Mouse (Mus musculus) liver, embryonic 16.5 days (tissue): ENCODE measurements around the gene Anapc7. TPM values are rescaled to one million over a fixed set of nuclear protein-coding genes. Genes with fewer than 3 reads are reported as not detected.

Experiments used
- ATAC-seq: fragments of 200-750 bp; cut with Nextera tagmentation; 2 replicates; pipeline ENCODE4 v1.8.0; 2017; ENCODE audit warnings: low read depth, mild to moderate bottlenecking, moderate number of reproducible peaks, moderate library complexity
- H3K27ac ChIP-seq: fragments of 300-500 bp; sonication (generic); 2 replicates; pipeline ENCODE4 v1.5.1; 2014; ENCODE audit warnings: mild to moderate bottlenecking, low read length
- H3K27me3 ChIP-seq: fragments of 300-500 bp; sonication (generic); 2 replicates; pipeline ENCODE4 v1.6.1; 2014; ENCODE audit warnings: low read depth, low read length, mixed read lengths; ENCODE audit not compliant: control insufficient read depth, insufficient read depth
- H3K36me3 ChIP-seq: fragments of 300-500 bp; sonication (generic); 2 replicates; pipeline ENCODE4 v1.6.1; 2014; ENCODE audit warnings: mild to moderate bottlenecking; ENCODE audit not compliant: control insufficient read depth, insufficient read depth
- H3K4me1 ChIP-seq: fragments of 300-500 bp; sonication (generic); 2 replicates; pipeline ENCODE4 v1.6.1; 2014; ENCODE audit warnings: low read depth, low read length, mixed read lengths; ENCODE audit not compliant: control insufficient read depth
- H3K4me2 ChIP-seq: fragments of 300-500 bp; sonication (generic); 2 replicates; pipeline ENCODE4 v1.6.1; 2014; ENCODE audit warnings: low read depth, low read length, mixed read lengths
- H3K4me3 ChIP-seq: fragments of 300-500 bp; sonication (generic); 2 replicates; pipeline ENCODE4 v1.5.1; 2014; ENCODE audit warnings: low read depth, mild to moderate bottlenecking, low read length
- H3K9ac ChIP-seq: fragments of 300-500 bp; sonication (generic); 2 replicates; pipeline ENCODE4 v1.6.1; 2014; ENCODE audit warnings: low read depth, low read length
- H3K9me3 ChIP-seq: fragments of 300-500 bp; sonication (generic); replicated peaks from 2 replicates; pipeline ENCODE4 v1.6.1; 2016; ENCODE audit warnings: low read length; ENCODE audit not compliant: control insufficient read depth
- WGBS: fragments of 180-500 bp; shearing (Covaris S2); extraction: QIAGEN DNeasy Blood & Tissue Kit; methylation state at CpG from one replicate; pipeline ENCODE4 v1.1.7; 2014; ENCODE audit not compliant: insufficient replicate concordance; 5-methylcytosine and 5-hydroxymethylcytosine counted together
- polyA plus RNA-seq: library from polyadenylated mRNA; unstranded; fragments of >200 nt; fragmentation: Nextera tagmentation; extraction: Ambion mirVana; gene quantifications from 2 replicates; pipeline ENCODE4 v1.2.1, GENCODE M21; 2015

Gene Anapc7
- polyA plus RNA-seq, 1 experiment from 2014 or later, result 14.9 TPM

DNA sequence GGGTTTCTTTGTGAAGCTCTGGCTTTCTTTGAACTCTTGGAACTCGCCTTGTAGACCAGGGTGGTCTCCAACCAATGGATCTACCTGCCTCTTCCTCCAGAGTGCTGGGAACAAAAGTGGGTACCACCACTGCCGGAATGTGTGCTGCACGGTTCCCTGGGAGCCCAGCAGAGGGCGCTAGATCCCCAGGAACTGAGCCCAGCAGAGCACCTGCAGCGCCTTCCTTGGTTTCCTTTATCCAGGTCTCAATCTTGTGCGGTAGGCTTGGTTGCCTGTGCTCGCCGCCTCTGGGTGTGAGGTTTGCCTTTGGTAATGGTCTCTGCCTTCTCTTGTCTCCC, 20.2 kb upstream of the Anapc7 start:
- no peak for ATAC-seq
- no peak overlapping the region for H3K4me2 ChIP-seq
- H3K4me1 ChIP-seq, result no peaks in the 10 kb centered on the region
- no peak overlapping the region for H3K4me3 ChIP-seq
- H3K9ac ChIP-seq, result no peak overlapping the region
- no peaks in the 10 kb centered on the region for H3K27me3 ChIP-seq
- no peak overlapping the region for H3K27ac ChIP-seq
- peaks cover 38% of the 10 kb centered on the region for H3K36me3 ChIP-seq
- H3K9me3 ChIP-seq, result no peaks in the 10 kb centered on the region
- 33% methylated on average over 8 of the region's 8 CpGs for WGBS

DNA sequence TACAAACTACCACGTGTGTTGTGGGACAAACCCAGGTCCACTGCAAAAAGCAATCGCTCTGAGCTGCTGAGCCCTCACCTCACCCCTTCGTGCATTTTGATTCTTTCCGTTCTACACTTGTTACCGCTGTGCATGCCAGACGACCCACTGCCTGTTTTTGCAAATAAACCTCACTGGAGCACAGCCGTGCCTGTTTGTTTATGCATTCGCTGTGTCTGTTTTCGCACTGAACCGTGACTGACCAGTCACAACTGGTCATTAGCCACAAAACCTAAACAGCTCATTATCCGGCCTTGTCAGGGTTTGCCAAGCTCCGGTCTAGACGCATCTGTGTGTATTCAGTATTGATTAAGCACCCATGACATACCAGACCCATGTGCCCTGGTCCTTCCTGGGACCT, 19.3 kb upstream of the Anapc7 start:
- peaks cover 41% of the 10 kb centered on the region for H3K36me3 ChIP-seq
- H3K4me1 ChIP-seq, result no peaks in the 10 kb centered on the region
- H3K4me3 ChIP-seq, result no peak overlapping the region
- no peak overlapping the region for H3K4me2 ChIP-seq
- H3K27ac ChIP-seq, result no peak overlapping the region
- no peaks in the 10 kb centered on the region for H3K27me3 ChIP-seq
- H3K9ac ChIP-seq, result no peak overlapping the region
- H3K9me3 ChIP-seq, result no peaks in the 10 kb centered on the region
- no peak for ATAC-seq
- 83% methylated on average over 13 of the region's 13 CpGs for WGBS

DNA sequence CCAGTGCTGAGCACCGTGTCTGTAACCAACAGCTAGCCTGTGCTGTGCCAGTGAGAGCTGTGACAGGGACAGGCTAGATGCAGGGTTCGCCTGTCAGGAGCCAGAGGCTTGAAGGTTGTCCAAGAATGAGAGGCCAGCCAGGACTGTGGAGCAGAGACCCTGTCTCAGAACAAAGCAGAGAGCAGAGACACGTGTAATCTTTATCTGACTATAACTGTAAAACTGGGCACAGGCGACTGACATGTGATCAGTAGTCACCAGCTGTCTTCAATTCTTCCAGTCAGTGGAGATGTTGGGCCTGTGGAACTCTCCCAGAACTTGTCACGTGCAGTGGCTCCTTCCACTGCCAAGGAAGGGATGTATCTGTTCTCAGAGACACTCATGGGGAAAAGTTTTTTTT, 18.7 kb upstream of the Anapc7 start:
- ATAC-seq, result no peak
- Histone ChIP-seq H3K9ac (no peak overlapping the region), H3K27ac (no peak overlapping the region), H3K9me3 (no peaks in the 10 kb centered on the region), H3K4me2 (no peak overlapping the region), H3K36me3 (peaks cover 41% of the 10 kb centered on the region), H3K27me3 (no peaks in the 10 kb centered on the region), H3K4me3 (no peak overlapping the region), H3K4me1 (no peaks in the 10 kb centered on the region)
- WGBS, result 69% methylated on average over 5 of the region's 5 CpGs

DNA sequence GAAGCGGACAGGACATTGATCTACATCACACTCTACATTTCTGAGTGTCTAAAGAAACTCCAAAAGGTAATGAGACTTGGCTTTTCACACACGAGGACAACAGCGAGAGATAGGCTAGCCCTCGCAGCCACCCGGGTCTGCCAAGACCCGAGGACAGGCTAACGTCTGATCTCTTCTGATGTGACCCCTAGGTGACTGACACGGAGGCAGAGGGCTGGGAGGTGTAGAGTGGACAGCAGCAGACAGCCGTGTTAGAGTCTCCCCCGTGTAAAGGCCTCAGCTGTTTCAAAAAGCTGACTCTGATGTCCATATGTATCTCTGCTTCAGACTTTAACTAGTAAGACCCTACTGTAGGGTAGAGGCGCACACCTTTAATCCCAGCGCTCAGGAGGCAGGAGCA, 18.1 kb upstream of the Anapc7 start:
- H3K4me3 ChIP-seq, result no peak overlapping the region
- no peak overlapping the region for H3K4me2 ChIP-seq
- no peak overlapping the region for H3K27ac ChIP-seq
- H3K27me3 ChIP-seq, result no peaks in the 10 kb centered on the region
- ATAC-seq, result no peak
- H3K36me3 ChIP-seq, result peaks cover 41% of the 10 kb centered on the region
- no peak overlapping the region for H3K9ac ChIP-seq
- no peaks in the 10 kb centered on the region for H3K9me3 ChIP-seq
- H3K4me1 ChIP-seq, result no peaks in the 10 kb centered on the region
- WGBS, result 90% methylated on average over 12 of the region's 12 CpGs

DNA sequence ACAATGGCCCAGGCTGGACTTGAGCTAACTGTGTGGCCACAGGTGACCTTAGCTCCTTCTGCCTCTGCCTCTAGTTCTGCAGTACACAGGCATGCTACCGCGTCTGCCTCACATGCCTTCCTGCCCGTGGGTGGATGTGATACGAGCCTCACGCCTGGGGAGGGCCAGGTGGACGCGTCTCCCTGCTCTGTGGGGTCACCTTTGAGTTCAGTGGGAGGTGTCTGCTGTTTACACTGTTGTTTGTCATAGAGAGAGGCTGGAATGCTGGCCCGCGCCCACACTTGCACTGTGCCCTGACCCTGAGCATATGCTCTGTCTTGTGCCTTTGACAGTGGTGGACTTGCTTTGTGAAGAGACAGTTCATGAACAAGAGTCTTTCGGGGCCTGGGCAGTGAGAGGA, 16.0 kb upstream of the Anapc7 start:
- Histone ChIP-seq H3K36me3 (peaks cover 36% of the 10 kb centered on the region), H3K4me1 (no peaks in the 10 kb centered on the region), H3K4me3 (no peak overlapping the region), H3K27me3 (no peaks in the 10 kb centered on the region), H3K9me3 (no peaks in the 10 kb centered on the region; the same call in 1 of the 2 replicates), H3K9ac (no peak overlapping the region), H3K27ac (no peak overlapping the region), H3K4me2 (no peak overlapping the region)
- peak; percentile 74 for ATAC-seq
- 78% methylated on average over 10 of the region's 10 CpGs for WGBS

DNA sequence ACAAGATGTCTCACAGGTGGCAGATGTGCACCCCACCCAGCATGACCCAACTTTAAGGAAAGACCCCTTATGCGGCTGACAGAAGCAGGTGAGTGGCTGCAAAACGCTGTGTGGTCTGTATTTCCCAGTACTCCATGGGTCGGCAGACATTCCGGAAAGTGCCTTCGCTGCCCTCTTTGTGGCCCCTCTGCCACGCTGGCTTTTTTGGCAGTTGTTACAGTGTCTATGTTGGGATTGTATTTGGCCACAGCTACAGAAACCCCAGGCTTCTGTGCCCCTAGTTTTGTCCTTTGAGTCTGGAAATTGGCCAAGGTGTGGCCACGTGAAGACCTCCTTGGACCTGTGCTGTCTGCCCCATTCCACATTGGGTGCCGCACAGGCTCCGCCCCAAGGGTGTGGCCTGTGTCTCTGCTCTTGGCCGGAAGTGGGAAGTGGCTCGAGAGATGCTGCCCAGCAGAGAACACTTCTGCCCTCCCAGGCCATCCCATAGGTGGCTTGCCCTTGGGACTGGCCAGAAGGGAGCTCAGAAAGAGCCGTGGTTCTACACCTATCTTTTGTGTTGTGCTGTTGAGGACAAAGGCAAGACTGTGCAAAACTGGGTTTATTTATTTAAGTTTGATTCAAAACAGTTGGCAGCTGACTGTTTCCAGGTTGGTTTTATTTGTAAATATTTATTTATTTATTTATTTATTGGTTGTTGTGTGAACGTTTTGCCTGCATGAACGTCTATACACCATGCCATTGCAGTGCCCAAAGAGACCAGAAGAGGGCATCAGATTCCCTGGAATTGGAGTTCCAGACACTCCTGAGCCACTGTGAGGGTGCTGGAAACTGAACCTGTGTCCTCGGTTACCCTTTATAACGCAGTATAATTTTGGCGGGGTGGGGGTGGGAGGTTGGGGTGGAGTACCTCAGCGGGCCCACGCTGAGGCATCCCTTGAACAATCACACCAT, 11.5 kb upstream of the Anapc7 start:
- Histone ChIP-seq H3K36me3 (peaks cover 12% of the 10 kb centered on the region), H3K9ac (no peak overlapping the region), H3K4me3 (no peak overlapping the region), H3K27me3 (no peaks in the 10 kb centered on the region), H3K4me1 (no peaks in the 10 kb centered on the region), H3K9me3 (no peaks in the 10 kb centered on the region; the same call in 1 of the 2 replicates), H3K4me2 (no peak overlapping the region), H3K27ac (no peak overlapping the region)
- 79% methylated on average over 19 of the region's 19 CpGs for WGBS
- ATAC-seq, result no peak

DNA sequence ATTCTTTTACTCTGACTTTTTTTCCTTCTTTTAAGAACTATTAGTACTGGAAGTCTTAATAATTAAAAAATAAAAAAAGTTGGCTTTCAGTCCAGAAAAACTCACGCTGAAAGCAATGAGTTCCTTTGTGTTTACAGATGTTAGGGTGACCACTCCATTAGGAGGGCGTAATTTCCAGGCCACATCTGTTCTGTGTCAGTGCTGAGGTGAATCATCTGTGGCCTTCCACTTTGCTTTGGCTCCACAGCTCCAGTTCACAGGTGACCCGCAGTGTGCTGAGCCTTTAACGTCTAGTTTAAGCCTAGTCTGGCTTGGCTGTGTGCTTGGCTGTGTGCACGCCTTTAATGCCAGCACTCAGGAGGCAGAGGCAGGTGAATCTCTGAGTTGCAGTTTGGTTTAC, 9.6 kb upstream of the Anapc7 start:
- H3K9me3 ChIP-seq, result no peaks in the 10 kb centered on the region; the same call in 1 of the 2 replicates
- no peak overlapping the region for H3K27ac ChIP-seq
- peaks cover under 1% of the 10 kb centered on the region for H3K36me3 ChIP-seq
- no peaks in the 10 kb centered on the region for H3K4me1 ChIP-seq
- ATAC-seq, result no peak
- H3K4me2 ChIP-seq, result no peak overlapping the region
- 70% methylated on average over 5 of the region's 5 CpGs for WGBS
- H3K4me3 ChIP-seq, result no peak overlapping the region
- no peaks in the 10 kb centered on the region for H3K27me3 ChIP-seq
- H3K9ac ChIP-seq, result no peak overlapping the region

DNA sequence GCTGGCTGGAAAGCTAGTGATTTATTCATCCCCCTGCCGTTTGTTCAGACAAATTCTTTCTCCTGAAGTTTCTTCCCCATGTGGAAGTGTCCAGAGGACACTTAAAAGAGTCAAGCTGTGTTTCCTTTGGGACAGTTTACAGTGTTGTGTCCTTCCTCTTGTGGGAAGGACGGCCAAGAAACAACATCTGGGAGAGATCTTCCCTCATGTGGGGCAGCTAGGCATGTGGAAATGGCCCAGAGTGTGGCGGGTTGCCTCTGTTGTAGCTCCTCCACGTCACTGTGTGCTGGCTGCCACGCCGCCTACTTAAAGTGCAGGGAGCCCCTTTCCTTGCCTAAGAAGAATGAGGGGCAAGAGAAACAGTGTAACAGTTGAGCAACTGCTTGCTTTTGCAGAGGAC, 8.7 kb upstream of the Anapc7 start:
- ATAC-seq, result no peak
- Histone ChIP-seq H3K9ac (no peak overlapping the region), H3K27me3 (no peaks in the 10 kb centered on the region), H3K27ac (no peak overlapping the region), H3K36me3 (no peaks in the 10 kb centered on the region; the same call in none of the 2 replicates), H3K4me2 (no peak overlapping the region), H3K4me3 (no peak overlapping the region), H3K4me1 (no peaks in the 10 kb centered on the region), H3K9me3 (no peaks in the 10 kb centered on the region; the same call in 1 of the 2 replicates)
- WGBS, result 50% methylated on average over 6 of the region's 6 CpGs

DNA sequence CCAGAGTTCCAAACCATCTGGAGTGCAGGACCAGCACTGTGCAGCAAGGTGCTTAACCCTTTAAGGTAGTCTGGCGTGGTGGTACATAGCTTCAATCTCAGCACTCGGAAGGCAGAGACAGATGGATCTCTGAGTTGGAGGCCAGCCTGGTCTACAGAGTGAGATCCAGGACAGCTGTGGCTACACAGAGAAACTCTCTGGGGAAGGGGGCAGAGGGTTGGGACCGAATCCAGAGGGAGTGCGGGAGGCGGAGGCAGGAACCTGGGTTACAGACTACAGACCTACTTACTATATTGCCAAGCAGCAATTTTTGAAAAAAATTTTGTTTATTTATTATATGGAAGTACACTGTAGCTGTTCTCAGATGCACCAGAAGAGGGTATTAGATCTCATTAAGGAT, 7.1 kb upstream of the Anapc7 start:
- Histone ChIP-seq H3K9ac (no peak overlapping the region), H3K9me3 (no peaks in the 10 kb centered on the region; the same call in 1 of the 2 replicates), H3K4me2 (no peak overlapping the region), H3K27ac (no peak overlapping the region), H3K4me3 (no peak overlapping the region), H3K27me3 (no peaks in the 10 kb centered on the region), H3K4me1 (no peaks in the 10 kb centered on the region), H3K36me3 (no peaks in the 10 kb centered on the region; the same call in none of the 2 replicates)
- WGBS, result 76% methylated on average over 5 of the region's 5 CpGs
- no peak for ATAC-seq
